Mouse (Mus musculus): ENCODE measurements at regions not wholly inside any gene's neighbourhood (a gene's known extent, or its start where the extent isn't known, plus 50 kb on each side); places are given as distances from the start of the nearest gene placed in this dataset.

DNA sequence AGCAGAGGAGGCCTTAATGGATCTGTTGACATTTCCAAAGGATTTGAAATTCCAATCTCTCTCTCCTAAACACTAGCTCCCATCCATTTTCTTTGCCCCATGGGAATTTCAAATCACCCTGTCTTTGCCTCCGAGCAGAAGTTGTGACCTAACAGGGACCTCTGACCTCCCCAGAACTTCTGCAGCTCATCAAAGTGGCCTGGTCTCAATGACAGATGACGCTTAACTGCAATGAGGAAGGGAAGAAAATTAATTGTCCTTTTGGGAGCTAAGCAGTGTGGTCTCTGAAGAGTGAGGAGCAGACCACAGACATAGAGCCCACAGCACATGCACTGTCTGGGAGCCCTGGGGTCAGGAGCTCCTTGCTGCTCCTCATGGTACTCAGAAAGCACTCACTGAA is 155.3 kb downstream of the Tox3 start:
- DNase-seq = no peak

DNA sequence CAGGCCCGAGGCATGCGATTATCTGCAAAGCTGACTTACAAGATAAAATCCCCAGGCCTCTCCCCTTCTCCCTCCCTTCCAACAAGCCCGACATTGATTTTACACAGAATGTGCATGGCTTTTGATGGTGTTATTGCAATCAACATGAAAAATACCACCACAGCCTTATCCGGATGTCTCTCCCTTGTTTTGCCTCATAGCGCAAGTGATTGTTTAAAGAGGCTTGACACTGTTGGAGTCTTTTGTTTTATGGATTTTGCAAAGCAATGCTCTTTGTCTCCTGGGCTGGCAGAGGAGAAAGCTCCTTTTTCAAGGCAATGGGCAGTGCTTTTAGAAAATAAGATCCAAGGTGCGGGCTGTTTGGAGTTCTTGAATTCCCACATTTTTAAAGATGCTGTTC is 165.3 kb downstream of the Tox3 start:
- DNase-seq = no peak

DNA sequence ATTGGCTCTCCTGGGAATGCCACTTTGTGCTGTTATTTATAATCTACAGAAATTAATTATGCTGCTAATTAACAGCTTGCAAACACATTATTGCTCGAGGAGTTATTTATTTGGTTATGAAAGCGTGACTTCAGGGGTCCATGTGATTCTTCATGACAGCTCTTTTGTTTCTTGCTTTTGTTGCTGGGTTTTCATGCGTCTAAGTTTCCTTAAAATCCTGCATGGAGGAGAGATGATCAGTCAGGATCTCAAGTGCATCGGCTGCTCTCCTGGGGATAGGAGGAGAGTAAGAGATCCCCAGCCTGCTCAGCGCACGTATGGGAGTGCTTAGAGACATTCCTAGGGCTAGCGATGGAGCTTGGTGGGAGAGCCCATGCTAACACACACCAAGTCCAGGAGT is 171.4 kb downstream of the Tox3 start:
- DNase-seq = no peak

DNA sequence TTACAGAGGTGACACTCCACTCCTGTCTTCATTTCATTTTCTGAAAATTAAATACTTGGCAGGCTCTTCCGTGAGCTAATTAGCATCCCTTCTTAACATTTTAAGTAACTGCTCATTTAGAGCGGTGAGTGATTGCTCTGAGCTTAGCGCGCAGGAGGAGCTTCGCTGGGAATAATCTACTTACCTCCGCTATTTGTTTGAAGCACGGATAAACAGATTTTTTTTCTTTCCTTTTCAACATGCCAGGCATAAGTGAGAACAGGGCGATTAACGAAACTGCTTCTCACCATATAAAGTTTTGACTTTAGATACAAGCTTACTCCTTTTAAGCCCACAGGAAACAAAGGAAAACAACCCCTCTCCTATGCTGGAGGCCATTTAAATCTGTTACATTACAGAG is 171.8 kb downstream of the Tox3 start:
- DNase-seq = no peak

DNA sequence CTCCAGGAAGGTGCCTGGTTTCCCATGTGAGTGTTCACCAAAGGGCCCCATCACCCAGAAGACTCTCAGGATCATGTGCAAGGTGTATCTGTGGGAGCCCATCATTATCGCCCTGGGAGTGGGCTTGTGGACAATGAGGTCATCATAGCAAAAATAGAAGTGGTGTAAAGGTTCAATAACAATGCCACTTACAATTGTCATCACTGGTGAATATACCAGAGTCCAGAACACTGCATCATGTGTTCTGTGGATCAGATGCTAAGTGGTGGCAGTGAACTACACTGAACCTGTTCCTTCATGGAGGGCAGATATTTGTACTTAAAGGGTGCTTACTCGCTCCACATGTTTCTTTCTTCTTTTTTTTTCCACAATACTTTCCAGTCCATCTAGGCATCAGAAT is 181.5 kb downstream of the Tox3 start:
- DNase-seq = no peak

DNA sequence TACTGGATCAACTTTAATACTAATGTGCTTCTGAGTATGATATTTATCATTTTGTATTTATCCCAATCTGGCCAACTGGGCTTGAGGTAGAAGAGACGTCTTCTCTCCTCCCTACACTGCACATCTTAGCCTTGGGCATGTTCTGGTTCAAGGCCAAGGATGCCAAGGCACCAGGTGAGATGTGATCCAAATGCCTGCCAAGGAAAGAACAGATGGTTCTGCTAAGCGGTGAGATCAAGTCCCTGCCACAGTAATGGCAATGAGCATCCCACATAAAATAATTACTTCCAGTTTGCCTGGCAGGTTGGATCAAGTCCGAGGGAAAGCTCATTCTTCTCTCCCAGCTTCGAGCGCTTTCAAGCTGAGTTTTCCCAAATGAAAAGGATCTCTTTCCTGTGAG is 196.7 kb downstream of the Tox3 start:
- no peak for DNase-seq

DNA sequence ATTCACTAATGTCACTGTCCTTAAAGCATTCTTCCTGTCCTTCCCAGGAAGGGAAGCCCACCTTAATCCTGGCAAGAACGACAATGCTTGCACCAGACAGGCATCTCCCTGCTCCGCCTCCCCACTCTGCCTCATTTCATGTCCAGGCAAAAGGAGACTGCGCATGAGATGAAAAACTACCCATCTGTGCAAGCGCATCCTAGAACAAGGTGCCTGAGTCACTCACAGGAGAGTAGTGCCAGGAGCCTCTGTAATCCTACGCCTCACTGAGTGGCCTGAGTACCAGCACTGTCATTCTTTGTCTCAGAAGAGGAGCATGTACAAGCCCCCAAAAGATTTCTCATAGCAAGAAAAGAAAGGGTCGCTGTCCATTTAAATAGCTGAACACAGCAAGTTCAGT is 198.2 kb downstream of the Tox3 start:
- no peak for DNase-seq

DNA sequence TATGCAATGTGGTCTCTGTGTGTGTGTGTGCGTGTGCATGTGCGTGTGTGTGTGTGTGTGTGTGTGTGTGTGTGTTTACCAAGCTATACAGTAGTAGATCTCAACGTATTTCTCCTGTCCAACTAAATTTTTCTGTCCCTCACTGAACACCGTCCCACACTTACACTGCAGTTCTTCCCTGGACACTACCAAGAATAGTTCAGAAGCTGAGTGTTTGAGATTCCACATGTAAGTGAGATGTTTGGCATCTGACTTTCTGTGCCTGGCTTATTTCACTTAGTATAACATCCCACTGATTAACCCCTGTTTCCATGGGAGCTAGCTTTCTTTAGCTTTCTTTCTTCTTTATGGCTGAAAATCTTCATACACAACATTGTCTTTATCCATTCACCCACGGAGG is 213.5 kb downstream of the Tox3 start:
- no peak for DNase-seq

DNA sequence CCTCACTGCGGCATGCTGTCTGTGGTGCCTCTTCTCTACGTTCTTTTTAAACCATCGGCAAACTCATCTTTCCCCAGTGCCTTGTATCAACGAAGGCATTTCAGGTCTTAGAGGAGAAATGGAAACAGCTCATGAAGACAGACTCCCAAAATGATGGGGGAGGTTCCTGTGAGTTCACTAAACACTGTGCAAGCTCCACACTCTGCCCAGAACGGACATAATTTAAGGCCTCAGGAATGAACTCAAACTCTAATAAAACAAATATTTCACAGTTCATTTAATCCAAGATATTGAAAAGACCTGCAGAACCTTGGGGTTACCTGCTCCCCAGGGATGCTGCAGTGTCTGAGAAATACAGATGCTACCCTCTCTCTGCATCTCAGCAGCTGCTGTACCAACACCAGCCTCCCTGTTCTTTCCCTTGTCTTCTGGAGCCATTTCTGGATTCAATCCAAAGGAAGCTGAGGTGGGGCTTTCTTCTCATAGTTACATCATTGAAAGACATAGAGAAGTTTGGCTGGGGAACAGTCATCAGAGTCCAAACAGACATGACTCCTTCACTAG is 217.4 kb downstream of the Tox3 start:
- no peak for DNase-seq

DNA sequence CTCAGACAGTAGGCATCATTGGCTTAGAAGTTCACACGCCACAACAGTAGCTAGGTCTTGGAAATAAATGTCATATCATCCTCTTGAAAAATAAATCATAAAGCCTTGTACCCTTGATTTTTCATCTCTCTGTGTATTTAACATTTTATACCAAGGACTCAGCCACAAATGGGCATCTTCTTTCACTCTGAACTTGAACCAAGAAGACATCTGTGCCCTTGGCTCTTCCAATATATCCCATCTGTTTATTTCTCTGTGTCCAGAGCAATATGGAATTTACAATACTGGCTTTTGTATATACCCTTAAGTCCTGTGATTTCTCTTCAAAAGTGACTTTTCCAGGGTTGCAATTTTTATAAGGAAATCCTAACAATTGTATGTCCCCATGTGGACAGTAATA is 222.7 kb downstream of the Tox3 start:
- DNase-seq = no peak

DNA sequence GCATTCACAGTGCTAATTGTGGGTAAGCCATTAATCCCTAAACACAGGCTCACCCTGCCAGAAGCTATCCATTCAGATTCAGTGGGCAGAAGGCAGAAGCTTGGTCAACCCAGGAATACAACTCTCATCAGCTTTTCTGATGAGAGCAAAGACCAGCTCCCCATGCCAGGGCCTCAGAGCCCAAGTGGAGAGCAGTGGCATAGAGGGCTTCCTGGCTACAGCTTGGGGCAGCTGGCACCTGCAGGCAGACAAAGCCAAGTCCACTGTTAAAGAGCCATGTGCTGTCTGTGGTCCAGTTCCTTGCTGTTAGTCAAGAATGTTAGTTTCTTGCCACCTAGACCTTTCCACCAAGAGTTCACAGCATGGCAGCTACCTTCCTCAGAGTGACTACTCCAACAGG is 225.0 kb downstream of the Tox3 start:
- no peak for DNase-seq

DNA sequence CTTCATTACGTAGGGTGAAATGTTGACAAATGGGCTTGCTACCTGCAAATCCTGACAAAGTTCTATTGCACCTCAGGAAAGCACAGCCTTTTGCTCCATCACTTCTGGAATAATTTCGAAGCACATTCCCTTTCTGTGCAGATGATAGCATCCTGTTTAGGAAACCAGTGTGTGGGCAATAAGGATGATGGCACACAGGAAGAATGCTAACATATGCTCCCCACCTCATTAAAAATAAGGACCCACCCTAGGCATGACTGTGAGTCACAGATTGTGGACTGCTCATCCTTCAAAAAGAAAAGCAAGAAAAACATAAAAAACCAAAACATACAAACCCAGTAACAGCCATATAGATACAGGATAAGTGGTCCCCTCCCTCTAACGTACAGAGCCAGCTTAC is 226.2 kb downstream of the Tox3 start:
- no peak for DNase-seq

DNA sequence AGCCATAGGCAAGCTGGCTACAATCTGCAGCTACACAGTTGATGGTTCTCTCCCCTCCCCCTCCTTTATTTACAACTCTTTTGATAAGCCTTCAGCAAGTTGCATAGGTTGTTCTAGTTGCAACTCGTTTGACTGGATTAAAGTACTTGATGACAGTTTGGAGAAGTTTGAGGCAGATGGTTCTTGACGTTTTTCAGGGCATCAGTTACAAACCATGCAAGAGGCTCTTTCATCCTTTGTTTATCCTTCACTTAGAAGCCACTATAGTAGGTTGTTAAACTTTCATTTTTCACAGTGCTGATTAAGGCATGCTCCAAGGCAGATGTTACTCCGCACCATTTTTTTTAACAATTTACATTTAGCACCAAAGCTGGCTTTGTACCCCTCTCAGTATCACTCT is 227.1 kb downstream of the Tox3 start:
- DNase-seq = no peak

DNA sequence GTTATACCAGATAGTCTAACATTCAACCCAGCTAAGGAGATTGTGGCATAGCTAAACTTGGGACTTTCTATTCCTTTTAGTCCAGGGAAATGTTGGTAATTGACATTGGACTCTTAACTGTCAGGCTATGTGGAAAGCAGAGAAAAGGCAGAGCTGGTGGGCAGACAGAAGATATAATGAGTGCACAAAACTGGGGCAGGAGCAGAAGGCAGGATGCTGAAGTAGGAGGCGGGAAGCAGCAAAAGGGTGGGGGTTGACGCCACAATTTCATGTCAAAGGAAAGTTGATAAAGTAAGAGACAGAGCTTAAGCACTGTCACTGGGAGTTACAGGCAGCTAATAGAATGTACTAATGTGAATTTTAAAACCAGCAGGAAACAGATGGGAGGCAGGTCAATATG is 232.7 kb downstream of the Tox3 start:
- no peak for DNase-seq

DNA sequence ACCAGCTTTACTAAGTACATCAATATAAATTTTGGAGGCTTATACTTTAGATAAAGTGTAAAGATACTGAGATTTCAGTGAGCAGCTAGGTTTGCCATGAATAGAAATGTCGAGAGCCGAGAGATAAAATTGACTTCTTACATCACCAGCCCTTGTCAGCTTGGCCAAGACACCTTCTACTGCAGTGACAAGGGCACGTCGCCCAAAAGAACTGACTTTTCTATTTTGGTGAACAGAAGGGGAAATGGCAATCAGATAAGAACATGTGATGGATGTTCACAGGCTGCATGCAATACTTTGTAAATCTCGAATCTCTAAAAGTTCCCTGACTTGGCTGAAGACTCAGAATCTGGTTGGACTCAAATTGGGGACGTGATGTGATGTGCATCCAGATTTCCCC is 247.6 kb downstream of the Tox3 start:
- no peak for DNase-seq

DNA sequence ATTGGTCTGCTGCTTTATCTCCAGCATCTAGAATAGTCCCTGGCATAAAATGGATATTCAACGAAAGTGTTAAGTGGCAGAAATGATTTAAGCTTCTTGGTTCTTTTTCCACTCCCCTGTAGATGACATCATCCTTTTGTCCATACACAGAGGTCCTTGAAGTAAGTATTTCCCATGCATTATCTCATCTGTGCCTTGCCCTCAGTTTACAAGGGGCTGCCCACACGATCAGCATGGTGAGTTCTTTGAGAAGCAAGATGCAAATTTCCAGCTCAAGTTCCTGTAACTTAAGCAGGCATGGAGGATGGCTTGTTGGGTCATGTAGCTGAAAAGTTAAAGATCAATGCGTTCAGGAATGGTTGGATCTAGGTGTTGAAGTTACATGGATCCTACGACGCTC is 265.5 kb downstream of the Tox3 start:
- DNase-seq = no peak

DNA sequence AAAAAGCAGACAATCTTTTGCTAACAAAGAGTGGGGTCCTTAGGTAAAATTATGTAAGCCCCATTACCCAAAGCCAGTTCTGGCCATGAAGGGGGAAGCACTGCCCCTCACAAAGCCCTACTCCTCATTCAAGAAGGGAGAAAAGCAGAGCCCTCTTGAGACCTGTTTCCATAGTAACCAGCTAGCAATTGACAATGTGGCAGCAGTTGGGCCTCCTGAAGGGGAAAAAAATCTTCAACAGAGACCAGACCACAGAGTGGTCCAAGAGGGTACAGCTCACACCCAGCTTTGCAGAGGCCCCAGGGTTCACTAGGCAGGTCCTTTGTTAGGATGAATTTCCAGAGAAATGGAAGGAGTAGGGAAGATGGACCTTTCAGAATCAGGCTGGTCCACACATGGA is 271.8 kb downstream of the Tox3 start:
- no peak for DNase-seq

DNA sequence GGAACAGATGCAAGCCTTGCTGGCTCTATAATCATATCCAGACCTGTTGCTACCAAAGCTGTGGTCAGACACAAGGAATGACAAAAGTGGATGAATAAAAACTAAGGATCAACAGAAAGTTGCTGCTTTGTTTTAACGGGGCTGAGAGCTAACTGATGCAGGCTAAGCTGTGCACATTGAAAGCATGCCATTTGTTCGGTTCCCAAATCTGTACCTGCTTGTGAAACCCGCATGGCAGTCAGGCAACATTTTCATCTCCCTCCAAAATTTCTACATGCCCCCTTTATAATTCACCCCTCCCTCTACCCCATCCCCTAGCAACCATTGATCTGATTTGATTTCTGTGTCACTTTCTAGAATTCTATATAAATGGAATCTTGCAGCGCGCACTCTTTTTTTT is 272.3 kb downstream of the Tox3 start:
- no peak for DNase-seq

DNA sequence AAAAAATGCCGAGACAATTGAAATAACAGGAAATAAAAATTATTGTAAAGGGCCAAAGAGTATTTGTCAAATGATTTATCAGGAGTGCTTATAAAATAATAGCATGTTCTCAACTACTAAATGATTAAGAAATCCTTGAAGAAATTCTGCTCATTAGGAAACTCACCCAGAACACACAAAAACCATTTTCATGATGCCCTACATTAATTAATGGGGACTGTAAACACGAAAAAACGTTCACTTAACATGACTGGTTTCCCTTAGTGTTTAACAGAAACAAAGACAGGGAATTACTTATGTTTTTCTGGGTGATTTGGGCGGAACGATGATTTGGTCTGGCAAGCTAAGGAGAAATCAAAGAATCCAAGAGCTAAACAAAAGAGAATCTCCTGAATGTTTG is 278.1 kb downstream of the Tox3 start:
- DNase-seq = no peak

DNA sequence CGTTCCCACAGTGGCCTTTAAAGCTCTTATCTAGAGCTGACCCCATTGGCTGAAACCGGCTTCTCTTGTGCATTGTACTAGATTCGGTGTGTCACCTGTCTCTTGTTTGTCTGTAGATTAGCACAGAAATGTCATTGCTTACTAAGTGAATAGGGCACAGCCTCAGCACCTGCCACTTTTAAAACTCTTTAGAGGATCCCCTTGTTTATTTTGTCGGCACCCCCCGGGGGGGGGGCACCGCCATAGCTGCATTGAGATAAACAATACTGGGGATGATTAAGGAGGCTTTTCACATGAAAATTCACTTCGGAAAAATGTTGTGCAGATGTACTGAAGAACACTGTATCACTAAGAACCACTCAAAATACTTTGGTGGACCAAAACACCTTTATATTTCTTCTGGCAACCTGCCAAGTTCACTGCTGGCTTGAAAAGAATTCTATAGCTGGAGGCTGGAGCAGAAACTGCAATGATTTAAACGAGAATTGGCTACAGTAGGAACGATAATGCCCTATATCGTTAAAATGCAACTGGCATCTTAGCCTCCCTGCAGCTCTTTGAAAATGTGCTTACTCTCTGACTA is 278.6 kb downstream of the Tox3 start:
- DNase-seq = no peak

DNA sequence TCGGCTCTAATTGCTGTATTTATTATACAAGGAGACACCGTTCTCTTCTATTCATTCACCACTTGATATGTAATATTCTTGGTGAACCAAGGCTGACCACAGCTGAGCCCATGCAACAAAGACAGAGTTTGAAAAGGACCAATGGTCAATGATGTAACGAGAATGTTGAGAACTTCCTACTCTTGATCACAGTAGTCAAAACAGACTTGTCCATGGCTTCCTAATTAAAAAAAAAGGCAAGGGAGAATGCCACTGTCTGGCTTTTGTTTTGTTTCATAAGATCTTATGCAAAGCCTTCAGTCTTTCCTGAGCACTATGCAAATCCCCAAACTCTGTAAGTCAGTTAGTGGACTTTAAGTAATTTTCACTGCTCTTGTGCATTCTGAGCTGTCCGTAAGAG is 279.7 kb downstream of the Tox3 start:
- no peak for DNase-seq

DNA sequence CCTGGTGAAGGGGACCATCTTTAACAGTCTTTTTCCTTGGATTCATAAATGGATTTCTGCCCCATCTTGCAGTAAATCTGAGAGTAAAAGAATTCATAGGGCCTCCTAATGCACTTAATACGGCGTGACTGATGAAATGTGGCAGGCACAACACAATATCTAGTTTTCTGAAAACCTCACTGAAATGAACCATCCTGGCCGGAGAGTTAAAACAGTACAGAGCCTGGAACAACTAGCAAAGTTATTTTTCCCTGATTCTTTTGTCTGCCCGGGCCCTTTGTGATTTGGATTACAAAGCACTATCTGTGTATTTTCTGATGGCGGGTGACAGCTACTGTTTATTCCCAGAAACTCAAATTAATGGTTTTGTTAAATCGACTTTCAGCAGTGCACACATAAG is 283.8 kb downstream of the Tox3 start:
- no peak for DNase-seq

DNA sequence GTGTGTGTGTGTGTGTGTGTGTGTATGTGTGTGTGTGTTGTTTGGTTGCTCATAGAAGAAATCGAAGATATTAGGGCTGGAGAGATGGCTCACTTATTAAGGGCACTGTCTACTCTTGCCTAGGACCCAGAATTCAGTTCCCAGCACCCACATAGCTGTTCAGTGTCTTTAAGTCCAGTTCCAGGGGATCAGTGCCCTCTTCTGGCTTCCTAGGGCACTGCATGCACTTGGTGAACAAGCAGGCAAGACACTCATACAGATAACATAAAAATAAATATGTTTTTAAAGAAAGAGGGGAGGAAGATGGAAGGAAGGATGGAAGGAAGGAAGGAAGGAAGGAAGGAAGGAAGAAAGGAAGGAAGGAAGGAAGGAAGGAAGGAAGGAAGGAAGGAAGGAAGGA is 284.9 kb downstream of the Tox3 start:
- DNase-seq = no peak

DNA sequence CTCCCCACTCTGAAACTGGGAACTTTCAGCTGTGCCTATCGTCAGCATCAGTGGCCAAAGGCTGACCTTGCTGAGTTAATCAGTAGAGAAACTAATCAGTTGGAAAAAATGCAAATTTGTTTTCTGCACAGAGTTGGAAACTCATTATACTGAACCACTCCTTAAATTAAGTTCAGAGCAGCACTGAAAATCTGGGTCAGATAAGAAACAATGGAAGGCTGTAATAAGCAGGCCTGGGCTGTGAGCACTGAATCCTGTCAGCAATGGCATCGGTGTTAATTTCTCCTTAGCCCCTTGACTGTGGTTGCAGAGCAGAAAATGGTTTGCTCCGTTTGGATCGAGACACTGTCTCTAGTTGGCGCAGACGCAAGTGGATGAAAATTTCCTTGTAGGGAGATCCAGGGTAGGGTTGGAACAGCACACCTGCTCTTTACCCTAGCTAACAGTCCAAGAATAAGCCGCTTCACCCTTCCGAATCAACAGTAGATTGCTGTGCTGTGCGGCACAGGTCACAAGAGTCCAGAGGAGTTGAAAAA is 289.4 kb downstream of the Tox3 start:
- DNase-seq = peak; percentile 59

DNA sequence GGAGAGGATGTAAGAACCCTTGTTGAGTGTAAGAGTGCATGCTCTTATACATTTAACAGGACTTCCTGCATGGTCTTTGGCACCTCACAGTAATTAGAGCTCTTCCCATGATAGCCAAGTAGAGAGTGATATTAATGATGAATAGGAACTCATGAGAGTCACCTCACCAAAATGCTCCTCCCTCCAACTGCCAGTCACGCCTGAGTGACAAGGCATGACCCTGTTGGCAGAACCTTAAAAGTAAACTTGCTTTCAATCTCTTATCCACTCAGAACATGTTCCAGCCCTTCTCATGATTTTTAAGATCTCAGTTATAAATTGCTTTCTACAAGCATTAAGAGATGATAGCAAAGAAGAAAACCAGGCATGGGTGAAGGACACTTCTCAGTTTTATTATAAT is 291.8 kb downstream of the Tox3 start:
- no peak for DNase-seq

DNA sequence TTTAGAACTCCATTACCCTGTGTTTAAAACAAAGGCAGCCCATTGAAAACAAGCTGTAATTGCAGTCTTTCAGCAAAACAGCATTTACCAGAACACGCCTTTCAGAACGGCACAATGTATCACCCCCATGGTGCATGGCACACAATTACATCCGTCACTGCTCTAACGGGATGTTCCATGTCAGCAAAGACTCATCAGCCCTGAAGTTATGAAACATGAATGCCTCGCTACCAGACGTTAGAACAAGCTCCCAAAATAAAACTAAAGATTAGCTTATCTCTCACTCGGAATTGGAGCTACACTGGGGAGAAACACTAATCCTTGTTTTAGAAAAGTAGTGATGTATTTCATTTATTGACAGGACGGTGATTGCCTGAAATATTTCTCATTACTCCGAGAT is 301.4 kb downstream of the Tox3 start:
- DNase-seq = no peak

All from kidney, adult 11 months (tissue).